Mouse (Mus musculus) limb, embryonic 14.5 days (tissue): ENCODE measurements at regions not wholly inside any gene's neighbourhood (a gene's known extent, or its start where the extent isn't known, plus 50 kb on each side); places are given as distances from the start of the nearest gene placed in this dataset.
"Not testable (repeated sequence)": the region's sequence is repeated elsewhere in the genome, so short reads cannot be mapped to it uniquely, and the experiment has no call there.

Experiments used
- ATAC-seq: fragments of 200-750 bp; cut with Nextera tagmentation; 2 replicates; pipeline ENCODE4 v1.8.0; 2017; ENCODE audit warnings: low read depth, moderate number of reproducible peaks, moderate TSS enrichment; ENCODE audit not compliant: low FRiP score
- DNase-seq: peaks from one replicate; pipeline ENCODE4 v3.0.0-alpha.2; 2015; ENCODE audit warnings: low spot score
- H3K27ac ChIP-seq: fragments of 300-500 bp; sonication (generic); replicated peaks from 2 replicates; pipeline ENCODE4 v1.5.1; 2014; ENCODE audit warnings: low read depth, mild to moderate bottlenecking, low read length, moderate library complexity, mixed read lengths
- H3K27me3 ChIP-seq: fragments of 300-500 bp; sonication (generic); 2 replicates; pipeline ENCODE4 v1.6.1; 2014; ENCODE audit warnings: low read length, mixed read lengths; ENCODE audit not compliant: control insufficient read depth, insufficient read depth
- H3K36me3 ChIP-seq: fragments of 300-500 bp; sonication (generic); 2 replicates; pipeline ENCODE4 v1.6.1; 2014; ENCODE audit warnings: mild to moderate bottlenecking, low read length, moderate library complexity, mixed read lengths; ENCODE audit not compliant: control insufficient read depth, insufficient read depth
- H3K4me1 ChIP-seq: fragments of 300-500 bp; sonication (generic); 2 replicates; pipeline ENCODE4 v1.6.1; 2014; ENCODE audit warnings: antibody characterized with exemption, low read length, mixed read lengths; ENCODE audit not compliant: control insufficient read depth, insufficient read depth
- H3K4me2 ChIP-seq: fragments of 300-500 bp; sonication (generic); replicated peaks from 2 replicates; pipeline ENCODE4 v1.6.1; 2014; ENCODE audit warnings: low read depth, mild to moderate bottlenecking, low read length, moderate library complexity; ENCODE audit not compliant: severe bottlenecking
- H3K4me3 ChIP-seq: fragments of 300-500 bp; sonication (generic); replicated peaks from 2 replicates; pipeline ENCODE4 v1.5.1; 2014; ENCODE audit warnings: low read length
- H3K9ac ChIP-seq: fragments of 300-500 bp; sonication (generic); 2 replicates; pipeline ENCODE4 v1.6.1; 2014; ENCODE audit warnings: mild to moderate bottlenecking, low read depth, low read length, moderate library complexity; ENCODE audit not compliant: severe bottlenecking
- H3K9me3 ChIP-seq: fragments of 300-500 bp; sonication (generic); 2 replicates; pipeline ENCODE4 v1.6.1; 2016; ENCODE audit warnings: low read length; ENCODE audit not compliant: control insufficient read depth
- POLR2A ChIP-seq: fragments of 200-500 bp; IDR thresholded peaks from 2 replicates; pipeline ENCODE4 v1.8.0; 2012; ENCODE audit warnings: inconsistent platforms, mild to moderate bottlenecking, moderate library complexity, borderline replicate concordance; ENCODE audit not compliant: insufficient read depth, insufficient read length; ENCODE audit errors: extremely low read depth
- WGBS: fragments of 180-500 bp; shearing (Covaris S2); extraction: QIAGEN DNeasy Blood & Tissue Kit; methylation state at CpG from one replicate; pipeline ENCODE4 v1.1.7; 2014; 5-methylcytosine and 5-hydroxymethylcytosine counted together

GRCm38 (mm10) chr12:21531766-21532165 lies 114.3 kb upstream of the Ywhaq start:
- Histone ChIP-seq H3K4me2 (no peak overlapping the region), H3K9me3 (no peaks in the 10 kb centered on the region), H3K9ac (no peak overlapping the region), H3K4me1 (no peaks in the 10 kb centered on the region), H3K4me3 (no peak overlapping the region), H3K36me3 (no peaks in the 10 kb centered on the region), H3K27ac (no peak overlapping the region), H3K27me3 (no peaks in the 10 kb centered on the region)
- DNase-seq (no peak), ATAC-seq (no peak)
- WGBS: 85% methylated on average over 3 of the region's 3 CpGs
- no peak for TF ChIP-seq POLR2A

GRCm38 (mm10) chr12:21529367-21529766 lies 111.9 kb upstream of the Ywhaq start:
- 88% methylated on average over 3 of the region's 3 CpGs for WGBS
- H3K27me3 ChIP-seq, ATAC-seq, H3K4me2 ChIP-seq, H3K27ac ChIP-seq, DNase-seq, H3K9ac ChIP-seq, H3K4me1 ChIP-seq, H3K4me3 ChIP-seq, H3K36me3 ChIP-seq, H3K9me3 ChIP-seq: not testable (repeated sequence)

- not testable (repeated sequence) for DNase-seq, H3K4me2 ChIP-seq, H3K27ac ChIP-seq, H3K9ac ChIP-seq, H3K9me3 ChIP-seq, H3K4me3 ChIP-seq, H3K36me3 ChIP-seq, H3K27me3 ChIP-seq, ATAC-seq, H3K4me1 ChIP-seq
- WGBS: 82% methylated on average over 8 of the region's 8 CpGs
These were observed 109.9 kb upstream of the Ywhaq start for GRCm38 (mm10) chr12:21527336-21527735.

GRCm38 (mm10) chr12:21526906-21527305 lies 109.5 kb upstream of the Ywhaq start:
- H3K4me3 ChIP-seq, H3K4me2 ChIP-seq, H3K27ac ChIP-seq, H3K36me3 ChIP-seq, H3K9me3 ChIP-seq, DNase-seq, H3K27me3 ChIP-seq, H3K9ac ChIP-seq, ATAC-seq, H3K4me1 ChIP-seq: not testable (repeated sequence)
- no CpG with 5 or more reads among the region's 2 CpGs for WGBS

GRCm38 (mm10) chr12:21525567-21525966 lies 108.1 kb upstream of the Ywhaq start:
- H3K4me1 ChIP-seq, DNase-seq, H3K9ac ChIP-seq, H3K4me2 ChIP-seq, H3K9me3 ChIP-seq, H3K27me3 ChIP-seq, H3K27ac ChIP-seq, ATAC-seq, H3K4me3 ChIP-seq, H3K36me3 ChIP-seq: not testable (repeated sequence)
- WGBS: 30% methylated on average over 5 of the region's 6 CpGs

GRCm38 (mm10) chr12:21522621-21523020 lies 105.2 kb upstream of the Ywhaq start:
- Histone ChIP-seq H3K4me1 (no peaks in the 10 kb centered on the region), H3K4me3 (no peak overlapping the region), H3K4me2 (no peak overlapping the region), H3K36me3 (no peaks in the 10 kb centered on the region), H3K9me3 (no peaks in the 10 kb centered on the region), H3K27me3 (no peaks in the 10 kb centered on the region), H3K9ac (no peak overlapping the region), H3K27ac (no peak overlapping the region)
- WGBS: 37% methylated on average over 3 of the region's 3 CpGs
- DNase-seq (no peak), ATAC-seq (no peak)
- no peak for TF ChIP-seq POLR2A
